Mouse (Mus musculus): ENCODE data around the gene Hnrnpa3. TPM values are rescaled to one million over a fixed set of nuclear protein-coding genes. Genes with fewer than 3 reads are reported as not detected.
A peak's percentile ranks its signal among the peaks of the same experiment; 100 is the strongest.

Gene Hnrnpa3
- polyA plus RNA-seq, 1 experiment from 2014 or later: 86.9 TPM

DNA sequence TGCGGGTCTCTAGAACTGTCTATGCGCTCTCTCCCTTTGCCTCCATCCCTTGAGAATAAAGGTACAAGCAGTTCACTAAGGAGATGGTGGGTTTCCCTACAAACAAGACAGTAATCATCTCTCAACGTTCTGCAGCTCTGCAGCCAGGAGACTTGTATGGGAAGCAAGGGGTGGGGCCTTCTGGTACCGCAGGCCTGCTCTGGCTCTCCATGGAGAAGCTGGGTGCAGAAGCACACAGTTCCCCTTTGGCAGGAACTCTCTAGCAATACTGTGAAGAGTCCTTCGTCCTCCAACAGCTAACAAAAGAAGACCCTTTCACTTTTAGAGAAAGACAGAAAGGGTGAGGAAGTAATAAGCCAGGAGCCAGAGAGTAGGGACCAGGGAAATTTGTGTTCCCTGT is 37.3 kb downstream of the Hnrnpa3 start:
- WGBS (ENCODE audit: insufficient replicate concordance): 37% methylated on average over 5 of the region's 5 CpGs
- Histone ChIP-seq H3K36me3 (replicated peaks; ENCODE audit: insufficient read depth, low read length) (peaks cover 32% of the 10 kb centered on the region), H3K9ac (replicated peaks) (no peak overlapping the region), H3K9me3 (ENCODE audit: low read length) (no peaks in the 10 kb centered on the region), H3K4me1 (ENCODE audit: insufficient read depth) (peaks cover 50% of the 10 kb centered on the region), H3K27me3 (ENCODE audit: insufficient read depth, low read length) (no peaks in the 10 kb centered on the region), H3K4me3 (ENCODE audit: low read depth, low read length) (no peak overlapping the region), H3K4me2 (ENCODE audit: low read depth, low read length) (peak overlapping the region; percentile 34; the same call in 1 of the 2 replicates), H3K27ac (ENCODE audit: low read depth) (peak overlapping the region; percentile 24; the same call in 1 of the 2 replicates)
- DNase-seq (no peak), ATAC-seq (no peak)
- TF ChIP-seq CTCF (IDR thresholded peaks at IDR 0.05; ENCODE audit: low read depth) (no peak), EP300 (IDR thresholded peaks at IDR 0.05; ENCODE audit: low read depth) (no peak)

DNA sequence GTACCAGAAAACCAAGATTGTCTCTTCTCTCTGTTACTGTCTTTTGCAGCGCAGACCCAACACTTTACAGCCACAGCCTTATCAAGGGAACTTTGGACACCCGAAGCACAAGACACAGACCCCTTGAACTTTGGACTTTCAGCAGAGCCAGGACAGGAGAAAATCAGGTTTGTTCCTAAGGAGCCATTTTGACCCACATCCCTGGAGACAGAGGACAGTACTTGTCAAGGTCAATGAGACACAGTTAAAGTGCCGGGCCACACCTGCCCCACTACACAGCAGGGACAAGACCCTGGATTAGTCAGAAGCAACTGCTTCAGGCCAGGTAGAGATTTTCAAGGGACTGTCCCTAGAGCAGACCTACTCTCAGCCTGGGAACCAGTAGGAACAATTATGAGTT is 38.2 kb downstream of the Hnrnpa3 start:
- peaks cover 34% of the 10 kb centered on the region for H3K36me3 ChIP-seq (replicated peaks; ENCODE audit: insufficient read depth, low read length)

DNA sequence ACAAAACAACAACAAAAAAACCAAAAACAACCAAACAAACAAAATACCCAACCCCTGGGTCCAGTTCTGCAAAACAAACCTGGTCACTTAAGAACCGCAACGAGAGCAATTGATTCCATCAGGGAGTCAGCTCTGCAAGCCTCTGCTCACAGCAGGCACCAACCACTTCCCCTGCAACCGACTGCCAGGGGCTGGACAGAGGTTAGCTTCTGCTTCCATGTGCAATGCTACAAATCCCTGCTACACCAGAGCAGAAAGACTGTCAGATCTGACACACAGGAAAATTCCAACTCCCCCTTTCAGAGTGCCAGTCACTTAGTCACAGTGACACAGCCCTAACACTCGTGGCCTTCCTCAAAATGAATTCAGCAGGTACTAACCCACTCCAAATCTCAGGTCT is 38.9 kb downstream of the Hnrnpa3 start:
- Histone ChIP-seq H3K4me3 (ENCODE audit: low read depth, low read length) (no peak overlapping the region), H3K27me3 (ENCODE audit: insufficient read depth, low read length) (no peaks in the 10 kb centered on the region), H3K36me3 (replicated peaks; ENCODE audit: insufficient read depth, low read length) (peaks cover 28% of the 10 kb centered on the region), H3K27ac (ENCODE audit: low read depth) (no peak overlapping the region), H3K9me3 (ENCODE audit: low read length) (no peaks in the 10 kb centered on the region), H3K4me1 (ENCODE audit: insufficient read depth) (peaks cover 59% of the 10 kb centered on the region), H3K4me2 (ENCODE audit: low read depth, low read length) (no peak overlapping the region), H3K9ac (replicated peaks) (no peak overlapping the region; the same call in 1 of the 2 replicates)
- TF ChIP-seq CTCF (IDR thresholded peaks at IDR 0.05; ENCODE audit: low read depth) (no peak), EP300 (IDR thresholded peaks at IDR 0.05; ENCODE audit: low read depth) (no peak)
- ATAC-seq (no peak), DNase-seq (no peak)
- WGBS (ENCODE audit: insufficient replicate concordance): 20% methylated on average over 4 of the region's 4 CpGs

More for the DNA sequence above, 38.2 kb downstream of the Hnrnpa3 start:
- no peak overlapping the region for H3K4me3 ChIP-seq (ENCODE audit: low read depth, low read length)
- 56% methylated on average over 3 of the region's 3 CpGs for WGBS (ENCODE audit: insufficient replicate concordance)
- peak overlapping the region; percentile 34 for H3K4me2 ChIP-seq (ENCODE audit: low read depth, low read length)
- ATAC-seq: no peak
- peaks cover 58% of the 10 kb centered on the region for H3K4me1 ChIP-seq (ENCODE audit: insufficient read depth)
- H3K9ac ChIP-seq (replicated peaks): 0 out of 2 replicates have a peak overlapping the region, but pooled peaks have one; percentile 8
- no peaks in the 10 kb centered on the region for H3K27me3 ChIP-seq (ENCODE audit: insufficient read depth, low read length)
- H3K27ac ChIP-seq (ENCODE audit: low read depth): peak overlapping the region; percentile 24; the same call in 1 of the 2 replicates
- no peak for TF ChIP-seq CTCF (IDR thresholded peaks at IDR 0.05; ENCODE audit: low read depth)
- TF ChIP-seq EP300 (IDR thresholded peaks at IDR 0.05; ENCODE audit: low read depth): no peak
- no peaks in the 10 kb centered on the region for H3K9me3 ChIP-seq (ENCODE audit: low read length)
- DNase-seq: no peak

DNA sequence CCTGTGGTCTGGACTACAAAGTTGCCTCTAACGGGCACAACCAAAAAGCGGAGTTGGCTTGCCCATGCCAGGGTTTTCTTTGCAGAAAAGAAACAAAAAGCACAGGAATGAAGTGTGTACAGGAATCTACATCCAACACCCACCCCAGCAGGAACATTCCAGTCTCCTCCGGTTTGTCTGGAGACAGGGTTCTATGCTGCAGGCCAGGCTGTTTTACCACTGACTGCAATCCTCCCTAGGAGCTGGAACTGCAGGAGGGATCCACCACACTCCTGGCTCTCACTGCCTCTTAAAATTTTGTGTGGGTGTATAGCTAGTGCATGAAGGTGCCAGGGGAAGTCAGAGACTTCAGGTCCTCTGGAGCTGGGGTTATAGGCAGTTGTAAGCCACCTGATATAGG is 39.8 kb downstream of the Hnrnpa3 start:
- no peak for TF ChIP-seq CTCF (IDR thresholded peaks at IDR 0.05; ENCODE audit: low read depth)
- TF ChIP-seq EP300 (IDR thresholded peaks at IDR 0.05; ENCODE audit: low read depth): no peak
- no peak for ATAC-seq
- Histone ChIP-seq H3K9ac (replicated peaks) (no peak overlapping the region), H3K4me3 (ENCODE audit: low read depth, low read length) (no peak overlapping the region), H3K4me2 (ENCODE audit: low read depth, low read length) (no peak overlapping the region), H3K9me3 (ENCODE audit: low read length) (no peaks in the 10 kb centered on the region), H3K27me3 (ENCODE audit: insufficient read depth, low read length) (no peaks in the 10 kb centered on the region), H3K27ac (ENCODE audit: low read depth) (no peak overlapping the region), H3K36me3 (replicated peaks; ENCODE audit: insufficient read depth, low read length) (peaks cover 28% of the 10 kb centered on the region), H3K4me1 (ENCODE audit: insufficient read depth) (peaks cover 59% of the 10 kb centered on the region)
- DNase-seq: no peak
- 86% methylated on average over 3 of the region's 3 CpGs for whole genome bisulfite sequencing (ENCODE audit: insufficient replicate concordance)

DNA sequence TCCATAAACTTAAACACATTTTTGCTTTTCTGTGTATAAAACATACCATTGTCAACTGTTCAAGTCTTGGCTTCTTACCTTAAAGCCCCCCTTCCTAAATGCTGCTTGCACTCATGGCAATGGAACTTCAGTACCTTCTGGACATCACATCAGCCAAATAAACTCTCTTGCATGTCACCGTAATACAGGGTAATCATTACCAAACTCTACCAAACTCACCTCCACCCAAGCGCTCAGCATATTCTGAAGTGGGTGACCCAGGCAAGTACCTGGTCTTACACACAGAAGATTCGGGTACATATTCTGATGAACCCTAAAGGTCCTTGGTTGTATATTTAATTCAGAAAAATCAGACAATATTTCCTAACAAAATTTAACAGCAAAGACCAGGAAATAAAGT is 41.5 kb downstream of the Hnrnpa3 start:
- WGBS (ENCODE audit: insufficient replicate concordance): 60% methylated on average over 3 of the region's 3 CpGs
- ATAC-seq: no peak
- Histone ChIP-seq H3K27me3 (ENCODE audit: insufficient read depth, low read length) (no peaks in the 10 kb centered on the region), H3K4me1 (ENCODE audit: insufficient read depth) (peaks cover 65% of the 10 kb centered on the region), H3K9ac (replicated peaks) (no peak overlapping the region), H3K9me3 (ENCODE audit: low read length) (no peaks in the 10 kb centered on the region), H3K27ac (ENCODE audit: low read depth) (peak overlapping the region; percentile 99), H3K4me2 (ENCODE audit: low read depth, low read length) (peak overlapping the region; percentile 88), H3K4me3 (ENCODE audit: low read depth, low read length) (0 out of 2 replicates have a peak overlapping the region, but pooled peaks have one; percentile 72), H3K36me3 (replicated peaks; ENCODE audit: insufficient read depth, low read length) (peaks cover 28% of the 10 kb centered on the region)
- no peak for DNase-seq
- TF ChIP-seq CTCF (IDR thresholded peaks at IDR 0.05; ENCODE audit: low read depth): no peak
- no peak for TF ChIP-seq EP300 (IDR thresholded peaks at IDR 0.05; ENCODE audit: low read depth)

DNA sequence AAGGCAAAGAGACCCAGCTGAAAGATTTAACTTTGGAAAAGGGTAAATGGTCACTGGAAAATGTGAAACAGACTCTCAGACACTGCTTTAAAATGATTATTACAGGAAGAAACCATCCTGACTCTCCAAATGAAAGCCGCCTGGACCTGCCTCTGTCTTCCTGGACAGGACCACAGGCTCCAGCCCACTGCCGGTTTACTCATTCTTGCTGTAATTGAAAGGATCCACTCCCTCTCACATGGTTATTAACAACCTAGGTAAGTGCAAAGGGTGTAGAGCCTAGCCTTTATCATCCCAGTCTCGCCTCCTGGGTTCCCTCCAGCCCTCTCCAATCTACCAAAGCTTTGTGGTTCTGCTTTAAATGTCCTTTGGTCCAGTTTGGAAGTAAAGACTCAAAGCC is 42.1 kb downstream of the Hnrnpa3 start:
- Histone ChIP-seq H3K36me3 (replicated peaks; ENCODE audit: insufficient read depth, low read length) (peaks cover 28% of the 10 kb centered on the region), H3K27me3 (ENCODE audit: insufficient read depth, low read length) (no peaks in the 10 kb centered on the region), H3K9ac (replicated peaks) (peak overlapping the region; percentile 93), H3K27ac (ENCODE audit: low read depth) (peak overlapping the region; percentile 99), H3K4me2 (ENCODE audit: low read depth, low read length) (peak overlapping the region; percentile 88), H3K4me1 (ENCODE audit: insufficient read depth) (peaks cover 64% of the 10 kb centered on the region), H3K4me3 (ENCODE audit: low read depth, low read length) (peak overlapping the region; percentile 72), H3K9me3 (ENCODE audit: low read length) (no peaks in the 10 kb centered on the region)
- DNase-seq: no peak
- no peak for ATAC-seq
- WGBS (ENCODE audit: insufficient replicate concordance): 43% methylated on average over 3 of the region's 3 CpGs
- TF ChIP-seq EP300 (IDR thresholded peaks at IDR 0.05; ENCODE audit: low read depth) (no peak), CTCF (IDR thresholded peaks at IDR 0.05; ENCODE audit: low read depth) (no peak)

Measured in liver, postnatal 0 days (tissue).